Mouse (Mus musculus) thymus, postnatal 10 days (tissue): Measurements from ENCODE around the gene Icam4.

Experiments
- DNase-seq, 2 experiments: peaks; one replicate each; pipeline ENCODE4 v3.0.0; 2021; ENCODE audit warnings: low spot score in 2 of 2

Gene Icam4

GRCm38 (mm10) chr9:21011846-21012312 is 17.3 kb upstream of the Icam4 start:
- no peak for DNase-seq

GRCm38 (mm10) chr9:21012368-21012767 is 16.8 kb upstream of the Icam4 start:
- no peak for DNase-seq

- DNase-seq = peak; percentile 50 to 58
These were observed 14.2 kb upstream of the Icam4 start for GRCm38 (mm10) chr9:21014691-21015570.

GRCm38 (mm10) chr9:21015571-21016130 is 13.5 kb upstream of the Icam4 start, which contains the start of gene Icam1:
TSS of gene Icam1 (plus strand) at chr9:21015985.
- peak; percentile 77 to 82 for DNase-seq

GRCm38 (mm10) chr9:21016331-21017176 is 12.6 kb upstream of the Icam4 start:
- DNase-seq = no peak

GRCm38 (mm10) chr9:21017177-21017575 is 12.0 kb upstream of the Icam4 start:
- peak in 1 of 2 experiments; percentile 13 for DNase-seq

GRCm38 (mm10) chr9:21018600-21018999 is 10.6 kb upstream of the Icam4 start:
- DNase-seq = no peak

- no peak for DNase-seq
These were observed 7.8 kb upstream of the Icam4 start for GRCm38 (mm10) chr9:21021363-21021762.

GRCm38 (mm10) chr9:21022288-21022687 is 6.9 kb upstream of the Icam4 start:
- no peak for DNase-seq

GRCm38 (mm10) chr9:21022726-21023125 is 6.4 kb upstream of the Icam4 start:
- no peak for DNase-seq

GRCm38 (mm10) chr9:21025258-21025810 is 3.8 kb upstream of the Icam4 start:
- DNase-seq = no peak

- DNase-seq = no peak
These were observed 2.3 kb upstream of the Icam4 start for GRCm38 (mm10) chr9:21026849-21027248.

GRCm38 (mm10) chr9:21027774-21028290 is 1.3 kb upstream of the Icam4 start:
- no peak for DNase-seq

GRCm38 (mm10) chr9:21028560-21029110 is 538 bp upstream of the Icam4 start:
- no peak for DNase-seq

GRCm38 (mm10) chr9:21030055-21030600 is 955 bp downstream of the Icam4 start:
- no peak for DNase-seq

- peak; percentile 86 to 87 for DNase-seq
These were observed 1.6 kb downstream of the Icam4 start for GRCm38 (mm10) chr9:21030781-21031250.

GRCm38 (mm10) chr9:21031251-21031895 is 2.2 kb downstream of the Icam4 start:
- DNase-seq = peak; percentile 37 to 42

GRCm38 (mm10) chr9:21031896-21032351 is 2.8 kb downstream of the Icam4 start, which contains the start of gene Icam5:
TSS of gene Icam5 (plus strand) at chr9:21032073.
- DNase-seq = no peak

GRCm38 (mm10) chr9:21032491-21032890 is 3.3 kb downstream of the Icam4 start:
- no peak for DNase-seq

- peak; percentile 30 to 42 for DNase-seq
These were observed 4.0 kb downstream of the Icam4 start for GRCm38 (mm10) chr9:21033136-21033535.
